Mouse (Mus musculus): ENCODE results near the gene Grid2ip. TPM values are rescaled to one million over a fixed set of nuclear protein-coding genes. Genes with fewer than 3 reads are reported as not detected.

Grid2ip gene
- polyA plus RNA-seq, 1 experiment from 2014 or later = 0.80 TPM

DNA sequence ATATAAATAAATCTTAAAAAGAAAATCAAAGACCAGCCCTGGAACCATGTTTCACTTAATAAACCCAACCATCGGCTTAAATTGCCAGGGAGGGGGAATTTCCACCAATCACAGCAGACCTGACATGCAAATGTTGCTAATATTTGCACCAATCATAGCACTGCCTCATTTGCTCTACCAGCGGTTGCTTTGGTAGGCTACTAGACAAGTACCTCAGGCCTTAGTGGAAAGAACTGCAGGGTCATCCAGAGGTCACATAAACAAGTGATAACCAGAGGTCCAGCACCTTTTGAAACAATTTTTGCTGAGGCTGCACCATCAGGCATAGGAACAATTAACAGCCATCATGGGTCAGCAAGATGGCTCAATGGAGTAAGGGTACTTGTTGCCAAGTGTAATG, 44.4 kb downstream of the Grid2ip start:
- no peak overlapping the region for H3K4me3 ChIP-seq (ENCODE audit: low read depth, low read length)

GRCm38 (mm10) chr5:143403221-143404147, 46.3 kb downstream of the Grid2ip start, which contains the start of gene Kdelr2:
TSS of gene Kdelr2 (plus strand) at chr5:143403838.
- Histone ChIP-seq H3K27ac (ENCODE audit: low read length) (peak within 1 kb of the TSS; percentile 90), H3K9me3 (replicated peaks; ENCODE audit: control insufficient read depth, low read length, poor library complexity, severe bottlenecking) (no peaks in the 10 kb centered on the region), H3K4me1 (ENCODE audit: control insufficient read depth, insufficient read depth, low read length) (peaks cover 19% of the 10 kb centered on the region), H3K4me2 (ENCODE audit: low read length) (peak within 1 kb of the TSS; percentile 96), H3K36me3 (ENCODE audit: control insufficient read depth, insufficient read depth, low read length) (no peaks in the 10 kb centered on the region), H3K27me3 (ENCODE audit: control insufficient read depth, insufficient read depth, low read depth, low read length) (no peaks in the 10 kb centered on the region), H3K4me3 (ENCODE audit: low read depth, low read length) (peak within 1 kb of the TSS; percentile 97), H3K9ac (ENCODE audit: low read depth, low read length) (peak within 1 kb of the TSS; percentile 93)
- peak; percentile 96 for ATAC-seq
- WGBS = under 1% methylated on average over 72 of the region's 72 CpGs

More for the DNA sequence above, 44.4 kb downstream of the Grid2ip start:
- Histone ChIP-seq H3K27ac (ENCODE audit: low read length) (no peak overlapping the region), H3K9me3 (replicated peaks; ENCODE audit: control insufficient read depth, low read length, poor library complexity, severe bottlenecking) (no peaks in the 10 kb centered on the region), H3K9ac (ENCODE audit: low read depth, low read length) (no peak overlapping the region), H3K36me3 (ENCODE audit: control insufficient read depth, insufficient read depth, low read length) (no peaks in the 10 kb centered on the region), H3K27me3 (ENCODE audit: control insufficient read depth, insufficient read depth, low read depth, low read length) (no peaks in the 10 kb centered on the region), H3K4me1 (ENCODE audit: control insufficient read depth, insufficient read depth, low read length) (peaks cover 19% of the 10 kb centered on the region), H3K4me2 (ENCODE audit: low read length) (no peak overlapping the region)
- ATAC-seq = no peak
- 80% methylated on average over 2 of the region's 2 CpGs for WGBS

- H3K36me3 ChIP-seq (ENCODE audit: control insufficient read depth, insufficient read depth, low read length) = no peaks in the 10 kb centered on the region
- peak overlapping the region; percentile 96 for H3K4me2 ChIP-seq (ENCODE audit: low read length)
- peak overlapping the region; percentile 90 for H3K27ac ChIP-seq (ENCODE audit: low read length)
- ATAC-seq = 0 out of 2 replicates have a peak, but pooled peaks have one; percentile 11
- H3K27me3 ChIP-seq (ENCODE audit: control insufficient read depth, insufficient read depth, low read depth, low read length) = no peaks in the 10 kb centered on the region
- H3K9me3 ChIP-seq (replicated peaks; ENCODE audit: control insufficient read depth, low read length, poor library complexity, severe bottlenecking) = no peaks in the 10 kb centered on the region
- H3K4me1 ChIP-seq (ENCODE audit: control insufficient read depth, insufficient read depth, low read length) = peaks cover 19% of the 10 kb centered on the region
- peak overlapping the region; percentile 97 for H3K4me3 ChIP-seq (ENCODE audit: low read depth, low read length)
- WGBS = 5% methylated on average over 34 of the region's 34 CpGs
- H3K9ac ChIP-seq (ENCODE audit: low read depth, low read length) = peak overlapping the region; percentile 93
Measured at GRCm38 (mm10) chr5:143404148-143404930, 47.2 kb downstream of the Grid2ip start.

- 89% methylated on average over 9 of the region's 9 CpGs for WGBS
- no peak overlapping the region for H3K27ac ChIP-seq (ENCODE audit: low read length)
- H3K27me3 ChIP-seq (ENCODE audit: control insufficient read depth, insufficient read depth, low read depth, low read length) = no peaks in the 10 kb centered on the region
- H3K4me1 ChIP-seq (ENCODE audit: control insufficient read depth, insufficient read depth, low read length) = peaks cover 19% of the 10 kb centered on the region
- H3K36me3 ChIP-seq (ENCODE audit: control insufficient read depth, insufficient read depth, low read length) = no peaks in the 10 kb centered on the region
- H3K9ac ChIP-seq (ENCODE audit: low read depth, low read length) = no peak overlapping the region
- H3K4me3 ChIP-seq (ENCODE audit: low read depth, low read length) = no peak overlapping the region
- ATAC-seq = no peak
- no peaks in the 10 kb centered on the region for H3K9me3 ChIP-seq (replicated peaks; ENCODE audit: control insufficient read depth, low read length, poor library complexity, severe bottlenecking)
- H3K4me2 ChIP-seq (ENCODE audit: low read length) = no peak overlapping the region
Measured at GRCm38 (mm10) chr5:143405200-143405599, 48.1 kb downstream of the Grid2ip start.

- Histone ChIP-seq H3K4me2 (ENCODE audit: low read length) (no peak overlapping the region), H3K9ac (ENCODE audit: low read depth, low read length) (no peak overlapping the region), H3K27ac (ENCODE audit: low read length) (no peak overlapping the region), H3K4me3 (ENCODE audit: low read depth, low read length) (no peak overlapping the region), H3K4me1 (ENCODE audit: control insufficient read depth, insufficient read depth, low read length) (peaks cover 19% of the 10 kb centered on the region), H3K36me3 (ENCODE audit: control insufficient read depth, insufficient read depth, low read length) (no peaks in the 10 kb centered on the region), H3K9me3 (replicated peaks; ENCODE audit: control insufficient read depth, low read length, poor library complexity, severe bottlenecking) (no peaks in the 10 kb centered on the region), H3K27me3 (ENCODE audit: control insufficient read depth, insufficient read depth, low read depth, low read length) (no peaks in the 10 kb centered on the region)
- no peak for ATAC-seq
- 92% methylated on average over 9 of the region's 9 CpGs for WGBS
Measured at GRCm38 (mm10) chr5:143406548-143406947, 49.4 kb downstream of the Grid2ip start.

GRCm38 (mm10) chr5:143409239-143409638, 52.1 kb downstream of the Grid2ip start:
- no peak overlapping the region for H3K4me3 ChIP-seq (ENCODE audit: low read depth, low read length)
- no peaks in the 10 kb centered on the region for H3K9me3 ChIP-seq (replicated peaks; ENCODE audit: control insufficient read depth, low read length, poor library complexity, severe bottlenecking)
- no peaks in the 10 kb centered on the region for H3K27me3 ChIP-seq (ENCODE audit: control insufficient read depth, insufficient read depth, low read depth, low read length)
- no peaks in the 10 kb centered on the region; the same call in 1 of the 2 replicates for H3K36me3 ChIP-seq (ENCODE audit: control insufficient read depth, insufficient read depth, low read length)
- H3K27ac ChIP-seq (ENCODE audit: low read length) = no peak overlapping the region
- 80% methylated on average over 3 of the region's 3 CpGs for WGBS
- H3K4me1 ChIP-seq (ENCODE audit: control insufficient read depth, insufficient read depth, low read length) = peaks cover 12% of the 10 kb centered on the region
- ATAC-seq = no peak
- H3K9ac ChIP-seq (ENCODE audit: low read depth, low read length) = no peak overlapping the region
- H3K4me2 ChIP-seq (ENCODE audit: low read length) = no peak overlapping the region

DNA sequence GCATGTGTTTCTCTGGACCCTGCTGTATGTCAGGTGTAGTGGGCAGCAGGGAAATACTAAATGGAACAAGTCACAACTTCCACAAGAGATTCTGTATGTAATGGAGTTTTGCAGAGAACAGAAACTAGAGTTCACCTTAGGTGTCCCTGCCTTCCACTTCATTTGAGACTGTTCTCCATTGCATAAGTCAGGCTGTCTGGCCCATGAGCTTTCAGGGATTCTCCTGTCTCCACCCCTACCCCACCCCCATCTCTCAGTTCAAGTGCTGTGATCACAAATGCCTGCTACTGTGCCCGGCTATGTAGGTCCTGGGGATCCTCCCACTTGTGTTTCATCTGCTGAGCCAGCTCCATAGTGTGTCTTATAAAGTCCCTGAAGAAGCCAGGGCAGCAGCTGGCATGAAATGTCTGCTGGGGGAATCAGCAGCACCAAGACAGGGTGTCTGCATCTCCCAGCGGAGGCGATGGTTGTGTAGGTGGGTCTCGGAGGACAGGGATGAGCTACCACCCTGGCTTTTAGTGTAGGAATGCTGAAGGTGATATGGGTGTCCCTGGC, 53.8 kb downstream of the Grid2ip start:
- H3K4me3 ChIP-seq (ENCODE audit: low read depth, low read length) = no peak overlapping the region
- no peak for ATAC-seq

GRCm38 (mm10) chr5:143421484-143421883, 64.3 kb downstream of the Grid2ip start:
- H3K27me3 ChIP-seq (ENCODE audit: control insufficient read depth, insufficient read depth, low read depth, low read length) = no peaks in the 10 kb centered on the region
- H3K4me3 ChIP-seq (ENCODE audit: low read depth, low read length) = no peak overlapping the region
- H3K4me2 ChIP-seq (ENCODE audit: low read length) = no peak overlapping the region
- no peak for ATAC-seq
- 87% methylated on average over 4 of the region's 4 CpGs for WGBS
- peaks cover 28% of the 10 kb centered on the region for H3K36me3 ChIP-seq (ENCODE audit: control insufficient read depth, insufficient read depth, low read length)
- H3K27ac ChIP-seq (ENCODE audit: low read length) = no peak overlapping the region
- H3K9me3 ChIP-seq (replicated peaks; ENCODE audit: control insufficient read depth, low read length, poor library complexity, severe bottlenecking) = no peaks in the 10 kb centered on the region
- no peaks in the 10 kb centered on the region for H3K4me1 ChIP-seq (ENCODE audit: control insufficient read depth, insufficient read depth, low read length)
- H3K9ac ChIP-seq (ENCODE audit: low read depth, low read length) = no peak overlapping the region

More for the DNA sequence above, 53.8 kb downstream of the Grid2ip start:
- WGBS = 86% methylated on average over 4 of the region's 4 CpGs
- Histone ChIP-seq H3K27me3 (ENCODE audit: control insufficient read depth, insufficient read depth, low read depth, low read length) (no peaks in the 10 kb centered on the region), H3K4me1 (ENCODE audit: control insufficient read depth, insufficient read depth, low read length) (no peaks in the 10 kb centered on the region), H3K9ac (ENCODE audit: low read depth, low read length) (no peak overlapping the region), H3K9me3 (replicated peaks; ENCODE audit: control insufficient read depth, low read length, poor library complexity, severe bottlenecking) (no peaks in the 10 kb centered on the region), H3K36me3 (ENCODE audit: control insufficient read depth, insufficient read depth, low read length) (peaks cover 3% of the 10 kb centered on the region; the same call in 1 of the 2 replicates), H3K27ac (ENCODE audit: low read length) (no peak overlapping the region), H3K4me2 (ENCODE audit: low read length) (no peak overlapping the region)

Data from midbrain, embryonic 16.5 days (tissue).